Mouse (Mus musculus): ENCODE measurements around the gene Trpm3. TPM values are rescaled to one million over a fixed set of nuclear protein-coding genes. Genes with fewer than 3 reads are reported as not detected.

Gene Trpm3
- polyA plus RNA-seq, 1 experiment from 2014 or later: 1.8 TPM

- no peaks in the 10 kb centered on the region for H3K4me1 ChIP-seq (ENCODE audit: control insufficient read depth, insufficient read depth, low read length)
Observed at GRCm38 (mm10) chr19:22975801-22976200, 837.0 kb downstream of the Trpm3 start.

GRCm38 (mm10) chr19:22977508-22977907 is 838.7 kb downstream of the Trpm3 start:
- Histone ChIP-seq H3K4me1 (ENCODE audit: control insufficient read depth, insufficient read depth, low read length) (no peaks in the 10 kb centered on the region), H3K27me3 (ENCODE audit: control insufficient read depth, insufficient read depth, low read length) (no peaks in the 10 kb centered on the region), H3K4me2 (no peak overlapping the region), H3K36me3 (ENCODE audit: control insufficient read depth, insufficient read depth, low read length) (no peaks in the 10 kb centered on the region), H3K9ac (ENCODE audit: low read depth, low read length) (no peak overlapping the region), H3K4me3 (ENCODE audit: low read depth, low read length) (no peak overlapping the region), H3K27ac (ENCODE audit: low read depth, low read length) (no peak overlapping the region), H3K9me3 (replicated peaks; ENCODE audit: control insufficient read depth, low read length) (no peaks in the 10 kb centered on the region)
- WGBS (ENCODE audit: insufficient replicate concordance): 40% methylated on average over 5 of the region's 5 CpGs
- ATAC-seq (replicated peaks; ENCODE audit: insufficient number of reproducible peaks, low FRiP score, low TSS enrichment): no peak

More at GRCm38 (mm10) chr19:22975801-22976200, 837.0 kb downstream of the Trpm3 start:
- WGBS (ENCODE audit: insufficient replicate concordance): 84% methylated on average over 5 of the region's 5 CpGs
- Histone ChIP-seq H3K9me3 (replicated peaks; ENCODE audit: control insufficient read depth, low read length) (no peaks in the 10 kb centered on the region), H3K9ac (ENCODE audit: low read depth, low read length) (no peak overlapping the region), H3K27me3 (ENCODE audit: control insufficient read depth, insufficient read depth, low read length) (no peaks in the 10 kb centered on the region), H3K27ac (ENCODE audit: low read depth, low read length) (no peak overlapping the region), H3K4me3 (ENCODE audit: low read depth, low read length) (no peak overlapping the region), H3K4me2 (no peak overlapping the region), H3K36me3 (ENCODE audit: control insufficient read depth, insufficient read depth, low read length) (no peaks in the 10 kb centered on the region)
- no peak for ATAC-seq (replicated peaks; ENCODE audit: insufficient number of reproducible peaks, low FRiP score, low TSS enrichment)

DNA sequence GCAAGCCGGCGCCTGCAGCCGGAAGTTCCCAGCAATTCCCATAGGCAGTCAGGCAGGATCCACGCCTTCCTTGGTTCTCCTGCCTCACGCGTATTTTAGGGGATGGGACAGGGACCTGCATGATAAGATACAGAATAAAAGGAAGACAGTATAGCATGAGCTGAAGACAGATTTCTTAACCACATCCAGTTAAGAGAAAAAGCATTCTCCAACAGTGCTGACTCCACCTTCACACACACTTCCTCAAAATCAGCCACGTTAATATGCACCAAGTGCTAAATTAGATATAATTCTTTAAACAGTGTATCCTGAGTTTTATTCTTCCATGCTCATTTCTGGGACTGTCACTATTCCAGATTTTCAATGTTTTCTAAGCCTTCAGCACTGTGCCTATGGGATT is 839.9 kb downstream of the Trpm3 start:
- Histone ChIP-seq H3K4me3 (ENCODE audit: low read depth, low read length) (no peak overlapping the region), H3K27me3 (ENCODE audit: control insufficient read depth, insufficient read depth, low read length) (no peaks in the 10 kb centered on the region), H3K36me3 (ENCODE audit: control insufficient read depth, insufficient read depth, low read length) (no peaks in the 10 kb centered on the region), H3K4me1 (ENCODE audit: control insufficient read depth, insufficient read depth, low read length) (no peaks in the 10 kb centered on the region), H3K9ac (ENCODE audit: low read depth, low read length) (no peak overlapping the region), H3K9me3 (replicated peaks; ENCODE audit: control insufficient read depth, low read length) (no peaks in the 10 kb centered on the region), H3K27ac (ENCODE audit: low read depth, low read length) (no peak overlapping the region), H3K4me2 (no peak overlapping the region)
- no peak for ATAC-seq (replicated peaks; ENCODE audit: insufficient number of reproducible peaks, low FRiP score, low TSS enrichment)
- WGBS (ENCODE audit: insufficient replicate concordance): 82% methylated on average over 7 of the region's 7 CpGs

GRCm38 (mm10) chr19:22979191-22979590 is 840.3 kb downstream of the Trpm3 start:
- no peak for ATAC-seq (replicated peaks; ENCODE audit: insufficient number of reproducible peaks, low FRiP score, low TSS enrichment)
- H3K4me3 ChIP-seq (ENCODE audit: low read depth, low read length): no peak overlapping the region
- H3K36me3 ChIP-seq (ENCODE audit: control insufficient read depth, insufficient read depth, low read length): no peaks in the 10 kb centered on the region
- no peaks in the 10 kb centered on the region for H3K4me1 ChIP-seq (ENCODE audit: control insufficient read depth, insufficient read depth, low read length)
- no peaks in the 10 kb centered on the region for H3K9me3 ChIP-seq (replicated peaks; ENCODE audit: control insufficient read depth, low read length)
- H3K9ac ChIP-seq (ENCODE audit: low read depth, low read length): no peak overlapping the region
- no peaks in the 10 kb centered on the region for H3K27me3 ChIP-seq (ENCODE audit: control insufficient read depth, insufficient read depth, low read length)
- no peak overlapping the region for H3K4me2 ChIP-seq
- H3K27ac ChIP-seq (ENCODE audit: low read depth, low read length): no peak overlapping the region
- WGBS (ENCODE audit: insufficient replicate concordance): 68% methylated on average over 1 of the region's 1 CpGs

DNA sequence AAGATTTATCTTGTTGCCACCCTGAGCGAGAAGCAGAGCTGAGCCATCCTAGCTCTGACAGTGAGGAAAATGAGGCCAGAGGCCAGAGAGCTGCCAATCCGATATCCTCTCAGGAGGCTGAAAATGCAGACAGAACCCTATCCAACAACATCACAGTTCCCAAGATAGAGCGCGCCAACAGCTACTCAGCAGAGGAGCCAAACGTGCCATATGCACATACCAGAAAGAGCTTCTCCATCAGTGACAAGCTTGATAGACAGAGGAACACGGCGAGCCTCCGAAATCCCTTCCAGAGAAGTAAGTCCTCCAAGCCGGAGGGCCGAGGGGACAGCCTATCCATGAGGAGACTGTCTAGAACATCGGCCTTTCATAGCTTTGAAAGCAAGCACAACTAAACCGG is 849.1 kb downstream of the Trpm3 start:
- Histone ChIP-seq H3K4me3 (ENCODE audit: low read depth, low read length) (no peak overlapping the region), H3K27me3 (ENCODE audit: control insufficient read depth, insufficient read depth, low read length) (no peaks in the 10 kb centered on the region), H3K27ac (ENCODE audit: low read depth, low read length) (no peak overlapping the region), H3K36me3 (ENCODE audit: control insufficient read depth, insufficient read depth, low read length) (no peaks in the 10 kb centered on the region), H3K9ac (ENCODE audit: low read depth, low read length) (no peak overlapping the region), H3K4me2 (no peak overlapping the region), H3K9me3 (replicated peaks; ENCODE audit: control insufficient read depth, low read length) (no peaks in the 10 kb centered on the region), H3K4me1 (ENCODE audit: control insufficient read depth, insufficient read depth, low read length) (no peaks in the 10 kb centered on the region)
- ATAC-seq (replicated peaks; ENCODE audit: insufficient number of reproducible peaks, low FRiP score, low TSS enrichment): no peak
- 82% methylated on average over 12 of the region's 12 CpGs for WGBS (ENCODE audit: insufficient replicate concordance)

DNA sequence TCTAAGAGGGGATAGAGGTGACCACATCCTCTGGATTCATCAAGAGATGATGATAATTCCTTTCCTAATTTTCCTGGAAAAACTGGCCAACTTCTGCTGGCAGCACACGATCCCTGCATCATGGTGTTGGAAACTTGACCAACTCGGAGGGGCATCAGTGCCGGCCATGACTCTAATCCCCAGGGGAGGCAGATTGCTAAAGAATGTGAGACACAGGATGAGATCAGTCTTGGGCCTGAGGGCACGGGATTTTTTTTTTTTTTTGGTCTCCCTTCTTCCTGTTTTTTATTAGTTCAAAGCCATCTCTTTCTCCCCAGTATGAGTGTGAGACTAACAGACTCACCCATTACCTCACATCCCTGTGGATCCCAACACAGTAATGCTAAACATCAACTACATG is 855.1 kb downstream of the Trpm3 start:
- no peak overlapping the region for H3K9ac ChIP-seq (ENCODE audit: low read depth, low read length)
- H3K4me3 ChIP-seq (ENCODE audit: low read depth, low read length): no peak overlapping the region
- H3K27ac ChIP-seq (ENCODE audit: low read depth, low read length): no peak overlapping the region
- no peaks in the 10 kb centered on the region for H3K36me3 ChIP-seq (ENCODE audit: control insufficient read depth, insufficient read depth, low read length)
- ATAC-seq (replicated peaks; ENCODE audit: insufficient number of reproducible peaks, low FRiP score, low TSS enrichment): no peak
- 52% methylated on average over 4 of the region's 4 CpGs for WGBS (ENCODE audit: insufficient replicate concordance)
- no peak overlapping the region for H3K4me2 ChIP-seq
- H3K9me3 ChIP-seq (replicated peaks; ENCODE audit: control insufficient read depth, low read length): no peaks in the 10 kb centered on the region
- H3K4me1 ChIP-seq (ENCODE audit: control insufficient read depth, insufficient read depth, low read length): no peaks in the 10 kb centered on the region
- no peaks in the 10 kb centered on the region for H3K27me3 ChIP-seq (ENCODE audit: control insufficient read depth, insufficient read depth, low read length)

DNA sequence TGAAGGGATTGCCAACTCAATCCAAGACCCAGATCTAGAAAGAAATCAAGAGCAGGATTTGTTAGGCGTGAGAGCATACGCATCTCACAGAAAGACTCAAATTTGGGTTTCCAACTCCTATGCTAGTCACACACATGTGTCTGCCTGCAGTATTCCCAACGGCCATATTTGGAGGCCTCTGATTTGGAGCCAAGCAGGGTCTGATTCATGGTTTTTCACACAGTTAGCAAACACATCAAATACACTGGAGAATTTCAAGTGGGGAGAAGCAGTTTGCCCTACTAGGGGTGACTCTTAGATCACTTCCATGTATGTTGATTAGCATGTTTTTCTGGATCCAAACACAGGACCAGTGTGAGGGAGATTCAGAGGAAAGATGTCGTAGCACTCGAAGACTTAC is 855.7 kb downstream of the Trpm3 start:
- H3K27me3 ChIP-seq (ENCODE audit: control insufficient read depth, insufficient read depth, low read length): no peaks in the 10 kb centered on the region
- H3K9me3 ChIP-seq (replicated peaks; ENCODE audit: control insufficient read depth, low read length): no peaks in the 10 kb centered on the region
- no peaks in the 10 kb centered on the region for H3K36me3 ChIP-seq (ENCODE audit: control insufficient read depth, insufficient read depth, low read length)
- no peak overlapping the region for H3K27ac ChIP-seq (ENCODE audit: low read depth, low read length)
- 90% methylated on average over 5 of the region's 5 CpGs for WGBS (ENCODE audit: insufficient replicate concordance)
- ATAC-seq (replicated peaks; ENCODE audit: insufficient number of reproducible peaks, low FRiP score, low TSS enrichment): no peak
- H3K4me3 ChIP-seq (ENCODE audit: low read depth, low read length): no peak overlapping the region
- no peak overlapping the region for H3K4me2 ChIP-seq
- H3K9ac ChIP-seq (ENCODE audit: low read depth, low read length): no peak overlapping the region
- no peaks in the 10 kb centered on the region for H3K4me1 ChIP-seq (ENCODE audit: control insufficient read depth, insufficient read depth, low read length)

- Histone ChIP-seq H3K9ac (ENCODE audit: low read depth, low read length) (no peak overlapping the region), H3K4me2 (no peak overlapping the region), H3K9me3 (replicated peaks; ENCODE audit: control insufficient read depth, low read length) (no peaks in the 10 kb centered on the region), H3K4me3 (ENCODE audit: low read depth, low read length) (no peak overlapping the region), H3K4me1 (ENCODE audit: control insufficient read depth, insufficient read depth, low read length) (no peaks in the 10 kb centered on the region), H3K36me3 (ENCODE audit: control insufficient read depth, insufficient read depth, low read length) (no peaks in the 10 kb centered on the region), H3K27ac (ENCODE audit: low read depth, low read length) (no peak overlapping the region), H3K27me3 (ENCODE audit: control insufficient read depth, insufficient read depth, low read length) (no peaks in the 10 kb centered on the region)
- WGBS (ENCODE audit: insufficient replicate concordance): 87% methylated on average over 1 of the region's 1 CpGs
- no peak for ATAC-seq (replicated peaks; ENCODE audit: insufficient number of reproducible peaks, low FRiP score, low TSS enrichment)
Observed at GRCm38 (mm10) chr19:23000293-23000692, 861.4 kb downstream of the Trpm3 start.

GRCm38 (mm10) chr19:23003861-23004260 is 865.0 kb downstream of the Trpm3 start:
- H3K4me3 ChIP-seq (ENCODE audit: low read depth, low read length): no peak overlapping the region
- no peaks in the 10 kb centered on the region for H3K27me3 ChIP-seq (ENCODE audit: control insufficient read depth, insufficient read depth, low read length)
- 29% methylated on average over 8 of the region's 8 CpGs for WGBS (ENCODE audit: insufficient replicate concordance)
- ATAC-seq (replicated peaks; ENCODE audit: insufficient number of reproducible peaks, low FRiP score, low TSS enrichment): no peak
- H3K4me1 ChIP-seq (ENCODE audit: control insufficient read depth, insufficient read depth, low read length): no peaks in the 10 kb centered on the region
- H3K27ac ChIP-seq (ENCODE audit: low read depth, low read length): no peak overlapping the region
- H3K9me3 ChIP-seq (replicated peaks; ENCODE audit: control insufficient read depth, low read length): no peaks in the 10 kb centered on the region
- H3K4me2 ChIP-seq: no peak overlapping the region
- H3K9ac ChIP-seq (ENCODE audit: low read depth, low read length): no peak overlapping the region
- H3K36me3 ChIP-seq (ENCODE audit: control insufficient read depth, insufficient read depth, low read length): no peaks in the 10 kb centered on the region
